Mouse (Mus musculus) intestine, embryonic 16.5 days (tissue): Measurements from ENCODE around the gene Mark3. TPM values are rescaled to one million over a fixed set of nuclear protein-coding genes. Genes with fewer than 3 reads are reported as not detected.

ENCODE experiments used
- ATAC-seq: fragments of 200-750 bp; cut with Nextera tagmentation; 2 replicates; pipeline ENCODE4 v1.8.0; 2017; ENCODE audit warnings: moderate TSS enrichment, moderate library complexity
- H3K27ac ChIP-seq: fragments of 300-500 bp; sonication (generic); 2 replicates; pipeline ENCODE4 v1.5.1; 2014; ENCODE audit warnings: mild to moderate bottlenecking, low read length
- H3K27me3 ChIP-seq: fragments of 300-500 bp; sonication (generic); replicated peaks from 2 replicates; pipeline ENCODE4 v1.6.1; 2014; ENCODE audit warnings: low read length, control low read depth, mixed read lengths; ENCODE audit not compliant: control insufficient read depth, insufficient read depth
- H3K36me3 ChIP-seq: fragments of 300-500 bp; sonication (generic); 2 replicates; pipeline ENCODE4 v1.6.1; 2014; ENCODE audit warnings: low read length, control low read depth; ENCODE audit not compliant: control insufficient read depth, insufficient read depth
- H3K4me1 ChIP-seq: fragments of 300-500 bp; sonication (generic); 2 replicates; pipeline ENCODE4 v1.6.1; 2014; ENCODE audit warnings: low read length, control low read depth, mixed read lengths; ENCODE audit not compliant: control insufficient read depth, insufficient read depth
- H3K4me2 ChIP-seq: fragments of 300-500 bp; sonication (generic); 2 replicates; pipeline ENCODE4 v1.6.1; 2014; ENCODE audit warnings: low read depth, low read length, control low read depth
- H3K4me3 ChIP-seq: fragments of 300-500 bp; sonication (generic); 2 replicates; pipeline ENCODE4 v1.5.1; 2014; ENCODE audit warnings: mild to moderate bottlenecking, low read length
- H3K9ac ChIP-seq: fragments of 300-500 bp; sonication (generic); 2 replicates; pipeline ENCODE4 v1.6.1; 2014; ENCODE audit warnings: low read depth, low read length
- H3K9me3 ChIP-seq: fragments of 300-500 bp; sonication (generic); 2 replicates; pipeline ENCODE4 v1.6.1; 2016; ENCODE audit warnings: low read length, control low read depth; ENCODE audit not compliant: control insufficient read depth
- WGBS: fragments of 180-500 bp; shearing (Covaris S2); extraction: QIAGEN DNeasy Blood & Tissue Kit; methylation state at CpG from one replicate; pipeline ENCODE4 v1.1.7; 2014; 5-methylcytosine and 5-hydroxymethylcytosine counted together
- polyA plus RNA-seq: library from polyadenylated mRNA; unstranded; fragments of >200 nt; fragmentation: Nextera tagmentation; extraction: Ambion mirVana; gene quantifications from 2 replicates; pipeline ENCODE4 v1.2.1, GENCODE M21; 2015

Mark3 gene
- polyA plus RNA-seq, 1 experiment from 2014 or later: 14.2 TPM

DNA sequence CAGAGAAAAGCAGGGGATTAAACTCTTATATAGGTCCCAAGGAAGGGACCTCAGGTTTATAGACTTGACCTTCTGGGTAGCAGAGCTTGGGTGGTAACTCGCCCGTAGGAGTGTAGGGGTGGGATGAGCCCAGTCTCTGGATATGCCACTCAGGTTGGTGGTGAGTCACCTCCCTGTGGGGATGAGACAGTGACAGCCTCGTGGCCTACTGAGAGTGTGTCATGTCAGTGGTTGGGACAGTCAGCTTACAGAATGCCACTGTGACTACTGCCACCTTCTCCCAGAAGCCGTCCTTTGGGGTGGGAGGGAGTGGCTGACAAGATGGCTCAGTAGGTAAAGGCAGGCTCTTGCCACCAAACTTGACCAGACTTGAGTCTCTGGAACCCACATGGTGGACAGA, 112.1 kb downstream of the Mark3 start:
- WGBS: 83% methylated on average over 4 of the region's 4 CpGs
- Histone ChIP-seq H3K9me3 (no peaks in the 10 kb centered on the region), H3K9ac (0 out of 2 replicates have a peak overlapping the region, but pooled peaks have one; percentile 50), H3K27me3 (no peaks in the 10 kb centered on the region), H3K27ac (peak overlapping the region; percentile 82), H3K4me3 (no peak overlapping the region), H3K4me1 (peaks cover 55% of the 10 kb centered on the region), H3K4me2 (no peak overlapping the region), H3K36me3 (peaks cover 2% of the 10 kb centered on the region; the same call in 1 of the 2 replicates)
- ATAC-seq: no peak

DNA sequence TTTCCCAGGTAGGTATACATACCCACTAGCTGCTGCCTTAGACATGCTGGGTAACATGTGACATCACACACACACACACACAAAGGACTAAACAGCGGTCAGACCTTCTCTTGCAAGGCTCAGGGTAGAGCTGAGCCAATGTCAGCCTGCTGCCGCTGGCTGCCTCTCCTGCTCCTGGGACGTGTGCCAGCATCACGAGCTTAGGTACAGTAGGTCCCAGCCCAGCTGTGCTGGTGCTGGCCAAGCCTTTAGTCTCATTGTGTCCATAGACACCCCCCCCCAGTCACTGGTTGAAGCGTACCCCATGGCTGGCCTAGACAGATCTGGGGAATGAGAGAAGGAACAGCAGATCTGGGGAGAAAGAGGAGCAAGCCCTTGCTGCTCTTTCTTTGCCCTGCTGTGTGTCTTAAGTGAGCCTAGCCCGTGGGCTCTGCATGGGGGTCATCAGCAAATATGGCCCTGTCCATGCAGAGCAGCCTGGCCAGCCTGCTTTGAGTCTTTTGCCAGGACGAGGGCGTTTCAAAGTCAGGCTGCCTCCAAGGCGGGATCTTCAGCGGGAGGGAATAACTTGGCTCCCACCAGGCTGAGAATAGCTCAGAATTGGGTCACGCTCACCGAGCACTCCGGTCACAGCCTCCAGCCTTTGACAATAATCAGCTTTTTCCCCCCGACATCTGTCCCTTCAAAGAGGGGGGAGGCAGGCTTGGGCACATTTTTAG, 113.2 kb downstream of the Mark3 start:
- H3K4me3 ChIP-seq: no peak overlapping the region
- H3K9ac ChIP-seq: peak overlapping the region; percentile 50
- ATAC-seq: peak; percentile 56
- no peaks in the 10 kb centered on the region for H3K9me3 ChIP-seq
- no peaks in the 10 kb centered on the region for H3K27me3 ChIP-seq
- peaks cover 61% of the 10 kb centered on the region for H3K4me1 ChIP-seq
- H3K36me3 ChIP-seq: peaks cover 2% of the 10 kb centered on the region; the same call in 1 of the 2 replicates
- H3K27ac ChIP-seq: peak overlapping the region; percentile 82
- WGBS: 30% methylated on average over 14 of the region's 14 CpGs
- no peak overlapping the region for H3K4me2 ChIP-seq

GRCm38 (mm10) chr12:111688069-111688428, 113.7 kb downstream of the Mark3 start:
- WGBS: 31% methylated on average over 2 of the region's 2 CpGs
- no peak for ATAC-seq
- no peak overlapping the region for H3K4me2 ChIP-seq
- H3K27me3 ChIP-seq: no peaks in the 10 kb centered on the region
- H3K4me3 ChIP-seq: no peak overlapping the region
- H3K4me1 ChIP-seq: peaks cover 61% of the 10 kb centered on the region
- H3K27ac ChIP-seq: peak overlapping the region; percentile 82; the same call in 1 of the 2 replicates
- peaks cover 2% of the 10 kb centered on the region; the same call in 1 of the 2 replicates for H3K36me3 ChIP-seq
- no peaks in the 10 kb centered on the region for H3K9me3 ChIP-seq
- H3K9ac ChIP-seq: peak overlapping the region; percentile 50

GRCm38 (mm10) chr12:111689426-111689825, 115.1 kb downstream of the Mark3 start:
- Histone ChIP-seq H3K9ac (0 out of 2 replicates have a peak overlapping the region, but pooled peaks have one; percentile 19), H3K9me3 (no peaks in the 10 kb centered on the region), H3K4me1 (peaks cover 69% of the 10 kb centered on the region), H3K36me3 (no peaks in the 10 kb centered on the region), H3K4me3 (no peak overlapping the region), H3K4me2 (no peak overlapping the region), H3K27ac (peak overlapping the region; percentile 33; the same call in 1 of the 2 replicates), H3K27me3 (no peaks in the 10 kb centered on the region)
- 66% methylated on average over 11 of the region's 11 CpGs for WGBS
- ATAC-seq: peak; percentile 31

DNA sequence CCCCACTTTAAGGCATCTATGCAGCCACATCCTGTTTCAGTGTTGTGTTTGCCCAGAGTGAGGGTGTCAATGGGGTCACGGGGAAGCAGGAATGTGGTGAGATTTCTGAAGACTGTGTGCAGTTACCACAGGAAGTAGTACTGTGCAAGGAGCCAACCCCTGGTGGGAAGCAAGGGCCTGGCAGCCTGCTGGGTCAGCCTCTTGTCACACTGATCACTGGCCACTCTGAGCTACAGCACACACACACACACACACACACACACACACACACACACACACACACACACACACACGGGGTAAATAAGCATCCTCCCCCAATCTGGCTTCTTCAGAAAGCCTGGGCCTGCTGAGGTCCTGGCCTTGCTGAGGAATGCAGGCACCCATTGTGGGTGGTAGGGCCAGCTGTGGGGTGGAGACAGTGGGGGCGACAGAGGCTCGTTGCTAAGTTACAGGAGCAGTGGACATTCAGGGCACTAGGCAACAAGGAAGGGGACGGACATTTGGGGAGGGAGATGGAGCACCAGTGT, 117.1 kb downstream of the Mark3 start:
- Histone ChIP-seq H3K27ac (peak overlapping the region; percentile 71), H3K4me2 (no peak overlapping the region), H3K27me3 (no peaks in the 10 kb centered on the region), H3K4me3 (no peak overlapping the region), H3K9me3 (no peaks in the 10 kb centered on the region), H3K4me1 (peaks cover 81% of the 10 kb centered on the region), H3K9ac (peak overlapping the region; percentile 39; the same call in 1 of the 2 replicates), H3K36me3 (no peaks in the 10 kb centered on the region)
- WGBS: 21% methylated on average over 5 of the region's 5 CpGs
- ATAC-seq: no peak

GRCm38 (mm10) chr12:111692899-111693298, 118.6 kb downstream of the Mark3 start:
- Histone ChIP-seq H3K36me3 (no peaks in the 10 kb centered on the region), H3K9me3 (no peaks in the 10 kb centered on the region), H3K4me2 (no peak overlapping the region), H3K27ac (peak overlapping the region; percentile 79), H3K9ac (peak overlapping the region; percentile 59; the same call in 1 of the 2 replicates), H3K4me1 (peaks cover 66% of the 10 kb centered on the region), H3K4me3 (no peak overlapping the region), H3K27me3 (no peaks in the 10 kb centered on the region)
- WGBS: 79% methylated on average over 5 of the region's 5 CpGs
- ATAC-seq: no peak

GRCm38 (mm10) chr12:111693341-111694270, 119.3 kb downstream of the Mark3 start:
- no peaks in the 10 kb centered on the region for H3K27me3 ChIP-seq
- peak overlapping the region; percentile 79 for H3K27ac ChIP-seq
- H3K36me3 ChIP-seq: no peaks in the 10 kb centered on the region
- H3K4me1 ChIP-seq: peaks cover 62% of the 10 kb centered on the region
- ATAC-seq: peak; percentile 22
- 47% methylated on average over 18 of the region's 18 CpGs for WGBS
- no peaks in the 10 kb centered on the region for H3K9me3 ChIP-seq
- no peak overlapping the region for H3K4me3 ChIP-seq
- peak overlapping the region; percentile 59 for H3K9ac ChIP-seq
- H3K4me2 ChIP-seq: peak overlapping the region; percentile 13; the same call in 1 of the 2 replicates

DNA sequence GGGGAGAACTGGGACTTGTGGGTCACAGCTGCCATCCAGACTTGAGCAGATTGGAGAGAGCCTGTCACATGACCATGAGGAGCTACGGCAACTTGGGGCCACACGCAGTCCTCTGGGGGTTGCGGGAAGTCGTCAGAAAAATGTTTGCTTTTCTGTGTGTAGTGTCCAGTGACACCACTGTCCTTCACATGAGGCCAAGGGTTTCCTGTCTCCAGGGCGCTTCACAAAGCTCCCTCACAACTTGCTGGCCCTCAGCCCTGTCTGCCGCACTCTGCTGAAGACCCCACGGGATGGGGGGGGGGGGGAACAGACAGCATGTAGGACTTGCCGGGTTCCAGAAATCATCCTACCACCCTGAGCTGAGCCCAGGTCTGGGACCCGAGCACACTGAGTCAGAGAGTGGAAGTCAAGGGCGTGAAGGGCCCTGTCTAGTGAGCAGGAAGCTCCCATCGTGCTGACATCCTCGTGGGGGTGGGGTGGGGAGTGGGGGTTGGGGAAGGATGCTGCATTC, 120.0 kb downstream of the Mark3 start:
- WGBS: 15% methylated on average over 12 of the region's 12 CpGs
- Histone ChIP-seq H3K4me1 (peaks cover 57% of the 10 kb centered on the region), H3K27ac (peak overlapping the region; percentile 79), H3K9me3 (no peaks in the 10 kb centered on the region), H3K4me2 (peak overlapping the region; percentile 13; the same call in 1 of the 2 replicates), H3K9ac (peak overlapping the region; percentile 59; the same call in 1 of the 2 replicates), H3K4me3 (no peak overlapping the region), H3K27me3 (no peaks in the 10 kb centered on the region), H3K36me3 (no peaks in the 10 kb centered on the region)
- ATAC-seq: 0 out of 2 replicates have a peak, but pooled peaks have one; percentile 0
